Mouse (Mus musculus) kidney, postnatal 14 days (tissue): Measurements from ENCODE around the gene Qrich2.
"Not testable (repeated sequence)": the region's sequence is repeated elsewhere in the genome, so short reads cannot be mapped to it uniquely, and the experiment has no call there.

Experiments used
- DNase-seq: peaks from one replicate; pipeline ENCODE4 v3.0.0; 2022; ENCODE audit warnings: mixed read lengths

The Qrich2 gene

DNA sequence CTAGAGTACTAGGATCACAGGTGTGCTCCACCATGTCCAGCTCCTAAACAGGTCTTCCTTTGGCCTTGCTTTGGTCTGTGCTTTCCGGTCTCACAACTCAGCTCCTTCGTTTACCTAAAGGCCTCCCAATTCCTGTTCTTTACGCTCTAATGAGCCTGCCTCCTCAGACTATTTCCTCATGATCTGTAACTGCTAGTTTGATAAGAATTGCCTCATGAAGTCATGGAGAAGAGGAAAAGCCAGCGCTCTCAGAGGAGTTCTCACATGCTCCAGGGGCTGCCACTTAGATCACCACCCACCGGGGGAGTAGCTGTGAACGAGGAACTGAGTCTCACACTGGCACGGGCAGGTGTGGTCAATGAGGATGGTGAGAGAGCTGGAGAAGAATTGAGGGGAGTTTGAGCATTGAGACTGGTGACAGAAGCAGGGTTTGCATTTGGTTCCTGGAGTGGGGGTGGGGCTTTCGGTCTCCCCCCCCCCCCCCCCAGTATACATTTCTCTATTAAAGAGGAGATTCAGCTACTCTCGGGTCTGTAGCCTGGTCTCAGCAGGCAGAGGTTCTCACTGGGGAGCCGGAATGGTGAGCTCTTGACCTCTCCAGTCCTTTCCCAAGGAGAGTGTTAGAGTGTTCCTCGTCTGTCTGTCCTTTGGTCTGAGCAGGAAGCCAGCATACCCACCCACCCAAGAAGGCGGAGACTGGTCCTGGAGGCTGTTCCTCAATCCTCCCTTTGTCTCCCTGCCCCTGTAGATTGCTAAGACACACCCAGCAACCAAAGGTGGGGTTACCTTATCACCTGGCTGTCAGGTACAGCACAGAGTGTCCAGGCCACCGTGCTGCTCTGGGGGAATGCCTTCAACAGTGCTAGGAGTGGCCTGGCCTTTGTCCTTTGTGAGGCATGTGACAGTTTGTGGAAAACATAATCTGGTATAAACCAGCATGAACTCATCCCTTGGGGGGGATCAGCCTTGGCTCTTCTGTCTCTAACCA is 36.9 kb downstream of the Qrich2 start:
- no peak for DNase-seq

GRCm38 (mm10) chr11:116426852-116427575 is 39.0 kb downstream of the Qrich2 start:
- DNase-seq: no peak

GRCm38 (mm10) chr11:116426328-116426727 is 39.7 kb downstream of the Qrich2 start:
- not testable (repeated sequence) for DNase-seq

DNA sequence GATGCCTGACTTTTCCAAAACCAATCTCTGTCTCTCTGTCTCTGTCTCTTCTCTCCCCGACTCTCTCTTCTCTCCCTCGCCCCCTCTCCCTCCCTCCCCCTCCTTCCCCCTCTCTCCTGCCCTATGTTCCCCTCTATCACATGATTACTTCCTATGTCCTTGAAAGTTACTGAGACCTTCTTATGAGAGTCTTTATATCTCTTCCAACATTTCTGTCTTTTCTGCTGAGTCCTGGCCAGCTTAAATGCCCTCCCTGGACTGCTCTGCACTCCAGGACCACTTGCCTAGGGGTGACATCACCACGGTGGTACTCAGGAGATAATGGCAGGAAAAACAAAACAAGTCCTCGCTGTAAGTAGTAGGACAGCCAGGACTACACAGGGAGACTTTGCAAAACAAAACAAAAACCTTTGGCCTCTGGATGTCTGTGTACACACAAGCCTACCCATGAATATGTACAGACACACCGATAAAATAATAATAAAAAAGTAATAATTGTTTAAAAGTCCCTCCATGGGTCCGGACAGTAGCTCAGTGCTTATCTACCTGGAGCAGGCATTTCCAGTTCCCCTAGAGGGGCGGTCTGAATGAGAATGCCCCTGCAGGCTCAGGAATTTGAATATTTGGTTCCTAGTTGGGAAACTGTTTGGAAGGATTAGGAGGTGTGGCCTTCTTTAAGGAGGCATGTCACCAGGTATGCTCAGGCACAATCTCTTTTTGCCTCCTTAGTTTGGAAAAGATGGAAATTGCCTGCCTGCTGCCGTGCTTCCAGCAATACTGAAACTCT is 41.2 kb downstream of the Qrich2 start:
- DNase-seq: no peak

DNA sequence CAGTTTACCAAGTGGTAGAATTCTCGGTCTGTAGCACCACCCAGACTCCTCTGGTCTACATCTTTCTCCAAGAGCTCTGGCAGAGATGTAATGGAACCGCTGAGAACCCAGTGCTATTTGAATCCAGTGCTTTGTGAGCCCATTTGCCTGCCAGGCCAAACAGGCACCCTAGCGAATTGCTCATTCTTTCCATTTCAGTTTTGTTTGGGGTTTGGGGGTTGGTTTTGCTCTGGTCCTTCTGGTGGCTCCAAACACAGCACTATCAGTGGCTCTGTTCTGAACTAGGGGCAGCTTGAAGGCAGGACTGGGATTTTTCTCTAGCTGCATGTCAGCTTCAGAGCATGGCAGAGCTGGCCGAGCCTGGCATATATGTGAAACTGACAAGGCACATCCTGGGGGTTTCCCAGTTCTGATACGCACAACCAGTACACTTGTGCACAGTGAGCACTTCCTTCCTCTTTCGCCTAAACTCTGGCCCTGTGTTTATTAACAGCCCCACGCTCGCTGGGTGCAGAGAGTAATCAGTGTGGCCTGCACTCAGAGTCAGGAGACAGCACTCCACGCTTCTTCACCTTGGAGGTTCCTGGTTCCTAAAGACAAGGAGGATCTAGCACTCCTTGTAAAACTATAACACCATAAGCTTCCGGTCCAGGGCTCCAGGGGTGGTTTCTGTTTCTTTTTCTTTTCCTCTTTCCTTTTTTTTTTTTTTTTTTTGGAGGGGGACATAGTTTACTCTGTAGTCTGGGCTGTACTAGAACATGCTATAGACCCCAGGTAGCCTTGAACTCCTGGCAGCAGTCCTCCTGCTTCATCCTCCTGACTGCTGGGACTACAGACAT is 42.0 kb downstream of the Qrich2 start:
- DNase-seq: no peak

GRCm38 (mm10) chr11:116423214-116423613 is 42.8 kb downstream of the Qrich2 start:
- no peak for DNase-seq

- no peak for DNase-seq
These were observed 43.5 kb downstream of the Qrich2 start for GRCm38 (mm10) chr11:116422562-116422961.

DNA sequence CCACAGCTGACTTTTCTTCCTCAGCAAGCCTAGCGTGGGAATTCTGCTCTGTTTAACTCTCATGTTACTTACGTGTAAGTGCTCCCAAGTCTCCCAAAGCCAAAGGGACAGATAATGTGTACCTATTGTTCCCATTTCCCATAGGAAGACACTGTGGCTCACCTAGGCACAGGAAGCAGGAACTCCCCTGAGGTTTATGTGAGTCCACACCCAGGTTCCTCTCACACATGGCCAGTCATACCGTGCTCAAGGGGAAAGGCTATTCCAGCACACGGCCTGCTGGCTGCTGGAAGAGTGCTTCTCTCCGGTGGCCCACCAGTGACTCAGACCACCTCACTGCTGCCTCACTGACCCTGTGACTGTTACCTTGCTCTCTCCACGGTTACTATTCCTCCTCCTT is 44.9 kb downstream of the Qrich2 start:
- no peak for DNase-seq

- no peak for DNase-seq
These were observed 47.1 kb downstream of the Qrich2 start for GRCm38 (mm10) chr11:116418841-116419462.

- DNase-seq: no peak
These were observed 47.7 kb downstream of the Qrich2 start for GRCm38 (mm10) chr11:116418194-116418840.

DNA sequence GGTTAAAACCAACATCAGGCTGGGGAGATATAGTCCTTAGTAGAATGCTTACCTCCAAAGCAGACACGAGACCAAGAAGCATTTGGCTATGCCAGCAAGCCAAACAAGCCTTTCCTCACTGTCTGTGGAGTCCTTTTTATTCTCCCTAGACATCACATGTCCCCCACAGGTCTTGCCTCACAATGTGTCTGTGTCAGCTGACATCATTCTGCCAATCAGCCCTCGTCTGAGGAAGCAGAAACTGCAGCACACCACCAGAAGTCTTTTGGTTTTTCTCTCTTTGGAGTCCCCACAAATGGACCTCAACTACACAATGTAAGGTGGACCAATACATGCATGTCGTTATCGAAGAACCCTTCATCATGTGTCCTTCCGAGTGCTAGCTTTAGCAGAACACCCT is 49.0 kb downstream of the Qrich2 start:
- DNase-seq: no peak

DNA sequence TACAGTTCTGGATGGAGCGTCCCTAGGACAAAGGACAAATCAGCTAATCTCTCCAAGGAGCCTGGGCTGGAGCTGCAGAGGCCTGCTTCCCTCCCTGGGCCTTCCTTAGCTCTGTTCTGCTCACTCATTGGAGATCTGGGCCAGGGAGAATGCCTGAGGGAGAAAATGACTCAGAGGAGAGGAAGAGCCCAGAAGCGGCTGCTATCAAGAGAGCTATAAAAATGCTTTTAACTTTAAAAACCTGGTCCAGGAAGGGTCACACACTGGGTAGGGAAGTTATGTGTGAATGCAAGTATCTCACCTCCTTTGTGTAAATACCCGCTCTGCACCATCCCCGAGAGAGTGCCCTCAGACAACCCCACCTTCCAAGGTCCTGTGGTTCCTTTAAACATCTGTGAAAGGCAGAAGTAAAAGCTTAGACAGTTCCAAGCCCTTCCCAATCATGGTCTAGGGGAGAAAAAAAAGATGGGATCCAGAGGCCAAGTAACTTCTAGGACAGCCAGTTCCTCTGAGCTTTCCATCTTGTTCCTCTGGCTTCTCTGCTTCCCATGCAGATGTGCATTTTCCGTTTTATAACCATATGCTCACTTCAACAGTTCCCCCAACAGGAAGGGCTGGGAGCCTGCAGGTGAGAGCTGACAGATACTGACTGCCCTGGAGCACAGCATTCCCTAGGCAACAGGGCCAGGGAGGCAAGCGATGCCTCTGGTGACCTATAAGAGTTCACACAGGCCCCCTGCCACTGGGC is 49.7 kb downstream of the Qrich2 start:
- no peak for DNase-seq

DNA sequence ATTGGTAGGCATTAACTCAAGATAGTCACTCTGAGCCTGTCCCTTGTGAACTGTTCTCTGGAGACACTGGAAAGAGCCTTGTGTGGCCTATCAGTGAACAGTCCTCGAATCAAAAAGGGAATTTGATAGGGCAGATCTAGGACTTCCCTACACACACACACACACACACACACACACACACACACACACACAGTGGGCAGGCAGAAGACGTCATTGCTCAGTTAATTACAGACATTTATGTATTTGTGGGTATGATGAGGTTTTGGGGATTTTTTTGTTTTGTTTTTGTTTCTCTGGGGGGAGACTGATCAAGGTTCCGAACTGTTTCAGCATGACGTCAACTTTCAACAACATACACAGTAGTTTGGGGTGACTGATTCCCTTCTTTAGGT is 52.4 kb downstream of the Qrich2 start:
- DNase-seq: no peak

- DNase-seq: peak; percentile 90
These were observed 53.0 kb downstream of the Qrich2 start, which contains the start of gene Rnf157 for GRCm38 (mm10) chr11:116412904-116413630. Gene Rnf157, minus strand, starts transcription at chr11:116413032.

- no peak for DNase-seq
These were observed 53.8 kb downstream of the Qrich2 start for GRCm38 (mm10) chr11:116412028-116412827.

GRCm38 (mm10) chr11:116411582-116411981 is 54.5 kb downstream of the Qrich2 start:
- no peak for DNase-seq

- DNase-seq: not testable (repeated sequence)
These were observed 55.6 kb downstream of the Qrich2 start for GRCm38 (mm10) chr11:116410415-116410814.

DNA sequence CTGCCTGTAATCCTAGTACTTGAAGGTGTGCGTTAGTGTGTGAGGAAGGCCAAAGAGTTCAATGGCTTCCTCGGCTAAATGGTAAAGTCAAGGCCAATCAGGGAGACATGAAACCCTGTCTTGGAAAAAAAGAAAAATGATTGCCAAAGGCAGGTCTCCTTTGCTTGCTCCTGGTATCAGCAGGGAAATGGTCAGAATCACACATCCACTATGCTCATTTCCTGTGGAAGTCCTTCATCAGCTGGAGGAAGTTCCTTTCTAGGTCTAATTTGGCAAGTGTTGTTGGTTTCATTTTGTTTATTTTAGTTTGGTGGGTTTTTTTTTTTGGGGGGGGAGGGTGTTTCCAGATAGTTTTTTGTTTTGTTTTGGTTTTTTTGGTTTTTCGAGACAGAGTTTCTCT is 57.0 kb downstream of the Qrich2 start:
- no peak for DNase-seq
